Mouse (Mus musculus) testis, adult 2 months (tissue): ENCODE results near the gene Cd82. TPM values are rescaled to one million over a fixed set of nuclear protein-coding genes. Genes with fewer than 3 reads are reported as not detected.

Experiments used
- H3K27ac ChIP-seq: fragments of 200-500 bp; 2 replicates; pipeline ENCODE4 v1.5.1; 2012; ENCODE audit warnings: low read depth, low read length; ENCODE audit not compliant: control insufficient read depth, insufficient read depth
- H3K27me3 ChIP-seq: fragments of 200-500 bp; 2 replicates; pipeline ENCODE4 v1.6.1; 2012; ENCODE audit warnings: mild to moderate bottlenecking, low read length, moderate library complexity; ENCODE audit not compliant: control insufficient read depth, insufficient read depth
- H3K36me3 ChIP-seq: fragments of 200-500 bp; 2 replicates; pipeline ENCODE4 v1.6.1; 2012; ENCODE audit warnings: mild to moderate bottlenecking, low read length; ENCODE audit not compliant: control insufficient read depth, insufficient read depth
- H3K4me1 ChIP-seq: fragments of 200-500 bp; 2 replicates; pipeline ENCODE4 v1.6.1; 2012; ENCODE audit warnings: low read length; ENCODE audit not compliant: control insufficient read depth, insufficient read depth
- H3K4me3 ChIP-seq: fragments of 200-500 bp; 2 replicates; pipeline ENCODE4 v1.5.1; 2012; ENCODE audit warnings: low read depth, mild to moderate bottlenecking, low read length, moderate library complexity, mixed read lengths; ENCODE audit not compliant: control insufficient read depth
- CTCF ChIP-seq: fragments of 200-500 bp; IDR thresholded peaks from 2 replicates; pipeline ENCODE4 v1.5.1; 2012; ENCODE audit warnings: low read depth, mild to moderate bottlenecking, inconsistent platforms, low read length, moderate library complexity; ENCODE audit not compliant: control insufficient read depth, insufficient read depth, insufficient replicate concordance
- POLR2A ChIP-seq: fragments of 200-500 bp; IDR thresholded peaks from 2 replicates; pipeline ENCODE4 v1.6.1; 2012; ENCODE audit warnings: low read depth, mild to moderate bottlenecking, inconsistent platforms, low read length, moderate library complexity; ENCODE audit not compliant: control insufficient read depth
- polyA plus RNA-seq: library from polyadenylated mRNA; depleted of rRNA; stranded (reverse); fragments of >200 nt; gene quantifications from 2 replicates; pipeline ENCODE4 v1.2.3, GENCODE M21; 2012

The Cd82 gene
- polyA plus RNA-seq, 1 experiment = 29.9 TPM

DNA sequence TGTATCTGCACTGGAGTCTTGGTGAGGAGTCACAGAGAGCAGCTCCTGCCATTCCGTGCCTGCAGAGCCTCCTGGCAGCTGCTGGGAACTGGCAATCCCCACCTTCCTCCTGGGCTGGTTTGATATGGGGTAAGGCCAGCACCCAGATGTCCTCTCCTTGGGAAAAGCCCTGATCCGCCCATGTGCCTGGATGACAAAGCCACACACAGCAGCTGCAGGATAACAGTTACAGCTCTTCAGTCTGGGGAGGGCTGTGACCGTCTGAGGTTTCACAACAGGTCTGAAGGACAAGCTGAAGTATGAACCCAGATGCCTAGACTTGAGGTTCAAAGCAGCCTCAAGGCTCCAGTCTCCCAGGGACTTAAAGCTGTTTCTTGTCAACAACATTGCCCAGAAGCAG, 6.8 kb downstream of the Cd82 start:
- Histone ChIP-seq H3K4me3 (no peak overlapping the region), H3K27ac (no peak overlapping the region), H3K36me3 (no peaks in the 10 kb centered on the region), H3K4me1 (peaks cover 3% of the 10 kb centered on the region), H3K27me3 (no peaks in the 10 kb centered on the region)
- no peak for TF ChIP-seq CTCF
- no peak for TF ChIP-seq POLR2A

DNA sequence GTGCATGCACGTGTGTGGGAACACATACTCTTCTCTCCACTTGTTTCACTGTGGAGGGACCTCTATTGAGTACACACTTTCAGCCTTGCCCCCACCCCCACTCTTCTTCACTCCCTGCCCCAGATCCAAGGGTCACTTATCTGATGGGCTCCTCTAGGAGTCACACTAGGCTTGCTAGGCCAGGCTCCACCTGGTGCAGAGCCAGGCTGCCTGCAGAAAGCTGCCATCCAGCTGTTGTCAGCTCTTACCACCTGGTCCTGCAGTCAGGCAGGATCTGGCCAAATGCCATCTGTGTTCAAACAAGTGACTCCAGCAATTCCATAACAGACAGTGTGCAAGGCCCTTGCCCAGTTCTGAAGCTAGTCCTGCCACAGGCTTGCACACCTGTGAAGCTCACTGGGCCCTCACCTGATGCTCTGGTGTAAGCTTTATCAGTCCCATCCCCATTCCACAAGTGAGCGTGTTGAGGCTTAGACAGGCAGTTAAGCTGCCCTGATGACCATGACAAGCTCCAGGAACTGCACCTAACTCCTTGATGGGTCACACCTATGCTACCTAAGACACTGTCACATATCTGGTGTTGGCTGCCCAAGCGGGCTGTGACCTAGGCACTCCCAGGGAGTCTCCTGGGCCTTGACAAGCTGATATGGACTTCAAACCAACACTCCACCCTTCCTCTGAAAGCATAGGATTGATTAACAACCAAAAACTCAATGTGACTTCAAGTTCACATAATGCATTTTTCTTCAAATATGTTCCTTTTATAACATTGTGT, 7.9 kb downstream of the Cd82 start:
- Histone ChIP-seq H3K27me3 (no peaks in the 10 kb centered on the region), H3K4me1 (peaks cover 1% of the 10 kb centered on the region; the same call in 1 of the 2 replicates), H3K27ac (no peak overlapping the region), H3K36me3 (no peaks in the 10 kb centered on the region), H3K4me3 (no peak overlapping the region)
- no peak for TF ChIP-seq CTCF
- TF ChIP-seq POLR2A = no peak

- H3K4me3 ChIP-seq = no peak overlapping the region
- no peaks in the 10 kb centered on the region for H3K36me3 ChIP-seq
- H3K27me3 ChIP-seq = no peaks in the 10 kb centered on the region
- H3K27ac ChIP-seq = no peak overlapping the region
- TF ChIP-seq POLR2A (no peak), CTCF (no peak)
- H3K4me1 ChIP-seq = peaks cover 3% of the 10 kb centered on the region; the same call in 1 of the 2 replicates
Measured at GRCm38 (mm10) chr2:93454334-93454733, 8.6 kb downstream of the Cd82 start.

- Histone ChIP-seq H3K27ac (no peak overlapping the region), H3K36me3 (no peaks in the 10 kb centered on the region), H3K27me3 (no peaks in the 10 kb centered on the region), H3K4me1 (peaks cover 3% of the 10 kb centered on the region; the same call in 1 of the 2 replicates), H3K4me3 (no peak overlapping the region)
- TF ChIP-seq POLR2A (no peak), CTCF (no peak)
Measured at GRCm38 (mm10) chr2:93453046-93453445, 9.9 kb downstream of the Cd82 start.

- TF ChIP-seq CTCF (no peak), POLR2A (no peak)
- no peak overlapping the region for H3K27ac ChIP-seq
- H3K4me3 ChIP-seq = no peak overlapping the region
- no peaks in the 10 kb centered on the region for H3K27me3 ChIP-seq
- H3K36me3 ChIP-seq = no peaks in the 10 kb centered on the region
- H3K4me1 ChIP-seq = peaks cover 3% of the 10 kb centered on the region; the same call in 1 of the 2 replicates
Measured at GRCm38 (mm10) chr2:93452506-93452905, 10.4 kb downstream of the Cd82 start.

DNA sequence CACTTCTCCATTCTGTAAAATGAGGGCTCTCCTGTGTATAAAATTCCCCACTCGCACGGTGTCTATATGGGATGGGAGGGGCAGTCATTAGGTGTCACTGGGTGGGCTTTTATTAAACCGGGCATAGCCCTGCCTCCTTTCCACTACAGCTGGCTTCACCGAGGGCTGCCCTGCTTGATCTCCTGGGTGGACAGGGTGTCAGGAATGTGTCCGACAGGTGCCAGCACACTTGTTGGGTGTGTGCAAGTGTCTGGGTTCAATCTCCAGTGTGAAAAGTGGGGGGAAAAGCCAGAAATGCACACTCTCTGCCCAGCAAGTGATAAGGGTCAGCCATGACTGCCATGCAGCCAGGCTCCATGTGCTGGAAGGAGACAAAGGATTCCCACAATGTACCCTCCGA, 10.9 kb downstream of the Cd82 start:
- Histone ChIP-seq H3K27me3 (no peaks in the 10 kb centered on the region), H3K36me3 (no peaks in the 10 kb centered on the region), H3K27ac (no peak overlapping the region), H3K4me1 (peaks cover 4% of the 10 kb centered on the region; the same call in 1 of the 2 replicates), H3K4me3 (no peak overlapping the region)
- no peak for TF ChIP-seq CTCF
- TF ChIP-seq POLR2A = no peak

GRCm38 (mm10) chr2:93451219-93451938, 11.6 kb downstream of the Cd82 start:
- H3K27me3 ChIP-seq = no peaks in the 10 kb centered on the region
- peaks cover 4% of the 10 kb centered on the region; the same call in 1 of the 2 replicates for H3K4me1 ChIP-seq
- no peaks in the 10 kb centered on the region for H3K36me3 ChIP-seq
- no peak overlapping the region for H3K27ac ChIP-seq
- TF ChIP-seq CTCF (no peak), POLR2A (no peak)
- no peak overlapping the region for H3K4me3 ChIP-seq
